Mouse (Mus musculus) T-helper 1 cell (primary cell): ENCODE measurements around the gene Hacd4.
"Not testable (repeated sequence)": the region's sequence is repeated elsewhere in the genome, so short reads cannot be mapped to it uniquely, and the experiment has no call there.

Source experiments
- in situ Hi-C: fragments of 300-600 bp; cut with MboI, MseI; formaldehyde crosslinking; loops from one replicate; pipeline ENCODE4 v1.15.1; 2025; ENCODE audit warnings: high pct_unique_total_duplicates

Hacd4 gene

DNA sequence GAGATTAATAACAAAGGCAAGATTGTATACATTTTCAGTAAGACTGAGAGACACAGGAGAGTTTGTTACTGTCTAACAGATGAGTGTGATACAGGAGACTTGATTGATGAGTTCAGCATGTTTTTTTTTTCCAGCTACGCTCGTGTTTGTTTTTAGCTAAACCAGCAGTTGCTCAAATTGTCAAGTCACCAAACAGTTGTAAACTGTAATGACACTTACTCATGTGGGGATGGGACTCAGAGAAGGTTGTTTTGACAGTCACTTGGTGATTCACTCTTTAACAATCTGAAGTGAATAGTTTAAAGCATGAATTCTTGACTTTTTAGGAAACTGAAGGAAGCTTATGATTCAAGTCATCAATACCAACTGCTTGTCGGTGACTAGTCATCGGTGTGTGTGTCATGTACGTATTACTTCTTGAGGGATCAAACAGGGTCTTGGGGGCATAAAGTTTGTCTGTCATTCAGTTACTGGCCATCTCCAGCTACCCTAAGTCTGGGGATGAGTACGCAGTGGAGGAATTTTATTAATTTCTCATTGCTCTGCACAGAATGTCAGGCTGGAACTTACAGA lies 2.0 kb downstream of the Hacd4 start:
- in situ Hi-C loops = no loop called here

- in situ Hi-C loops = no loop called here
Measured at GRCm38 (mm10) chr4:88432412-88433024, 6.2 kb downstream of the Hacd4 start.

DNA sequence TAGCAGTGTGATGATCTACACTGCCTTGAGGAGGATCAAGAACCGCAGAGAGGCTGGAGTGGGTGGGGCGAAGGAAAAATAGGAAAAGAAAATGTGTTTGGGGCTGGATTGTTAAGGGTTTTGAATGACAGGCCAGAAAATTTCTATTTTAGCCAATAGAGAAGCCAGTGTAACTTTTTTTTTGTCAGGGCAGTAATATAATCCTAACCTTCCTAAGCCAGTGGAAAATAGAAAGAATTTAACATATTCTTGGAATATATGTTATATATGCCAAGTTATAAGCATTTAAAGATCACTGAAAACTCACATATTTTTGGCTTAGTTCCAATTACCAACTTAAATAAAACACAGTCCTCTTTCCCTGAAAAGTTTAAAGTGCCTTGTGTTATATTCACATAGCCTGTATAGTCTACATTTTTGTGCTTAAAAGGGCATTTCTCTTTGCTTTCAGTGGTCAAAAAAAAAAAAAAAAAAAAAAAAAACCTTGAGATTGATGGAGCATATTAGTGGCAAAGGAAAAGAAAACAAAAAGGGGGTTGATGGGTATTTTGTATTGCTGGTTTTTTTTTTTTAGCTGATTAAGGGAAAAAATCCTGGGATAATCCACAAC lies 11.0 kb downstream of the Hacd4 start:
- in situ Hi-C loops = no loop called here

DNA sequence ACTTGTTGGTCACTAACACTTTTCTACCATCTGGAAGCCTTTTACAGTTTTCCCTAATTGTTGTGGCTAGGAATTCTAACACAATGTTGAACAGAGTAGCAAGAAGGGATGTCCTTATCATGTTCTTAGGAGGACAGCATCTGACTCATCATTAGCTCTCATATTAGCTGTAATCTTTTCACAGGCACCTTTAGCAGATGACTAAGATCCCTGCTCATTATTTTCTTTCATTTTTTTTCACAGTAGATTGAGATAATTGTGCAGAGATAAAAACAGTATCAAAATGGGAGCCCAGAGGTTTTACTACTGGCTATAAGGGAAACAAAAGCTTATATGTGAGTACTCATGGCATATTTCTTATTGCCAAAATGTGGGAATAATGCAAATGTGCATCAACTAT lies 14.2 kb downstream of the Hacd4 start:
- in situ Hi-C loops = no loop called here

GRCm38 (mm10) chr4:88419378-88419777 lies 19.4 kb downstream of the Hacd4 start:
- in situ Hi-C loops = no loop called here

GRCm38 (mm10) chr4:88415017-88415416 lies 23.7 kb downstream of the Hacd4 start:
- in situ Hi-C loops = no loop called here

DNA sequence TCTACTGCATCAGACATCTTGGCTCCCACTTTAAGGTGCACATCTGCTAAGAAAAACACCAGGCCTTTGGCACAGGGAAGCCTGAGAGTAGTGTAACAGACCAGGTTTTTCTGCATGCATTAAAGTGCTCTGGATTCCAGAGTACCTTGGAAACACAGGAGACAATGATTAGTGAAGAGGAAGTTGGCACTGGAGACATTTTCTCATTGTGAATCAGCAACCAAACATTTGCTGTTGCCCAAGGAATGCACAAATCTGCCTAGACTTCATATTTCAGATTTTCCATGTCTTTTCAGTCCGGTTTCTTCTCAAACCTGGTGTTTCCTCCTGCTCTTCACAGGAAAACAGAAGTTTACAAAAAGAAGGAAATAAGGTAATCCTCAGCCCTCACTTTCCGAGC lies 26.4 kb downstream of the Hacd4 start:
- in situ Hi-C loops = no loop called here

- in situ Hi-C loops = no loop called here
Measured at GRCm38 (mm10) chr4:88409279-88409678, 29.4 kb downstream of the Hacd4 start.

GRCm38 (mm10) chr4:88406887-88407696 lies 31.6 kb downstream of the Hacd4 start:
- in situ Hi-C loops = no loop called here

GRCm38 (mm10) chr4:88402884-88403283 lies 35.8 kb downstream of the Hacd4 start:
- in situ Hi-C loops = no loop called here

GRCm38 (mm10) chr4:88400992-88401313 lies 37.8 kb downstream of the Hacd4 start:
- in situ Hi-C loops = no loop called here

- in situ Hi-C loops = no loop called here
Measured at GRCm38 (mm10) chr4:88400302-88400991, 38.3 kb downstream of the Hacd4 start.

GRCm38 (mm10) chr4:88396995-88397521 lies 41.7 kb downstream of the Hacd4 start:
- in situ Hi-C loops = no loop called here

- in situ Hi-C loops = no loop called here
Measured at GRCm38 (mm10) chr4:88395717-88396116, 43.0 kb downstream of the Hacd4 start.

DNA sequence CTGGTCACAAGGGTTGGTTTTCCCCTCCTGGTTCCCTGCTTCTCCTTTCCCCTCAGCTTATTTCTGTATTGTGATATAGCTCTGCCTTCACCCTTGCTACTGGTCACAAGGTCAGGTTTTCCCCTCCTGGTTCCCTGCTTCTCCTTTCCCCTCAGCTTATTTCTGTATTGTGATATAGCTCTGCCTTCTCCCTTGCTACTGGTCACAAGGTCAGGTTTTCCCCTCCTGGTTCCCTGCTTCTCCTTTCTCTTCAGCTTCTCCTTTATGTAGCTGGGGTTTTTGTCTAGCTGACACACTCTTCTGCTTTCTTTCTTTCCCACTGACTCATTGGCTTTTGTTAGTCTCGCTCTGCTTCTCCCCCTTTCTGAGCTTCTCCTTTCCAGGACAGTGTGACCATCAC lies 48.1 kb downstream of the Hacd4 start:
- in situ Hi-C loops = not testable (repeated sequence)

DNA sequence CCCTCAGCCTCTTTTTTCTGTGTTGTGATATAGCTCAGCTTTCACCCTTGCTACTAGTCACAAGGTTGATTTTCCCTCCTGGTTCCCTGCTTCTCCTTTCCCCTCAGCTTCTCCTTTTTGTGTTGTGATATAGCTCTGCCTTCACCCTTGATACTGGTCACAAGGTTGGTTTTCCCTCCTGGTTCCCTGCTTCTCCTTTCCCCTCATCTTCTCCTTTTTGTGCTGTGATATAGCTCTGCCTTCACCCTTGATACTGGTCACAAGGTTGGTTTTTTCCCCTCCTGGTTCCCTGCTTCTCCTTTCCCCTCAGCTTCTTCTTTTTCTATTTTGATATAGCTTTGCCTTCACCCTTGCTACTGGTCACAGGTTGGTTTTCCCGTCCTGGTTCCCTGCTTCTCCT lies 48.7 kb downstream of the Hacd4 start:
- in situ Hi-C loops = no loop called here

GRCm38 (mm10) chr4:88372293-88373224 lies 66.2 kb downstream of the Hacd4 start:
- in situ Hi-C loops = no loop called here

GRCm38 (mm10) chr4:88370819-88371218 lies 67.9 kb downstream of the Hacd4 start:
- in situ Hi-C loops = no loop called here

- in situ Hi-C loops = no loop called here
Measured at GRCm38 (mm10) chr4:88369951-88370350, 68.8 kb downstream of the Hacd4 start.

GRCm38 (mm10) chr4:88357431-88357830 lies 81.3 kb downstream of the Hacd4 start:
- in situ Hi-C loops = no loop called here

- in situ Hi-C loops = no loop called here
Measured at GRCm38 (mm10) chr4:88356652-88357051, 82.1 kb downstream of the Hacd4 start.
